In the genomic region with DNA sequence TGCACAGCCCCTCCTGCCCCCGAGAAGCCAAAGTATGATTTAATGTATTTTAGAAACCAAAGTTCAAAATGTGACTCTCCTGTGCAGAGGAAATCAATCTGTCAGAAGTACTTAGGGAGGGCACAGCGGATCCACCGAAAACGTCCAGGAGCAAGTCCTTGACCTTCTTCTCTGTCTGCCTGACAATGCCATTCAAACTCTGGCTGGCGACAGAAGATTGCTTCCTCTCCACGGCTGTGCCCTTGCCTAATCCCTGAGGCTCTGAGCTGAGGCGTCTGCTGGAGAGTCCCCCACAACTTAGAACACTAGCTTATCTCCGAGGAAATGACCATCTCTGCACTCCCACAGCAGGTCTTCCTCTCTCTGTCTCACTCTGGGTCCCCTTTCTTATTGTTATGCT, we compare ENCODE assay signal across 23 mouse cellular contexts.
DNase-seq lines count a peak whose midpoint lies in the region; ATAC-seq lines count a peak whose summit lies in the region.
"Had no signal": no experiment of that assay in that cellular context is flagged by ENCODE, and none has a peak within 500 bp of the region (broad histone marks: within the 10 kb centered on the region; RNA-seq: fewer than 3 reads in every experiment).

No protein-coding gene starts in this region.

- H3K9me3 ChIP-seq in heart, embryonic 10.5 days, result no peaks in the 10 kb centered on the region
- H3K9me3 ChIP-seq in midbrain, embryonic 10.5 days (replicated peaks), result no peaks in the 10 kb centered on the region; the same call in 1 of the 2 replicates
- no peaks in the 10 kb centered on the region for H3K9me3 ChIP-seq in midbrain, embryonic 16.5 days (replicated peaks; ENCODE audit: control insufficient read depth, low read length, poor library complexity, severe bottlenecking)
- H3K9me3 ChIP-seq: embryonic facial prominence, embryonic 12.5 days; hindbrain, embryonic 13.5 days had no signal

- no peaks in the 10 kb centered on the region for H3K27me3 ChIP-seq in heart, embryonic 10.5 days (ENCODE audit: insufficient read depth, poor library complexity, severe bottlenecking)
- H3K27me3 ChIP-seq in midbrain, embryonic 10.5 days (ENCODE audit: low read depth, poor library complexity, severe bottlenecking), result no peaks in the 10 kb centered on the region; the same call in 1 of the 2 replicates
- no peaks in the 10 kb centered on the region for H3K27me3 ChIP-seq in midbrain, embryonic 16.5 days (ENCODE audit: control insufficient read depth, insufficient read depth, low read depth, low read length)
- H3K27me3 ChIP-seq: CH12.LX; embryonic facial prominence, embryonic 12.5 days; forebrain, embryonic 13.5 days; hindbrain, embryonic 13.5 days; Patski had no signal

- H3K4me1 ChIP-seq in heart, embryonic 10.5 days, result peaks cover 41% of the 10 kb centered on the region
- peaks cover 56% of the 10 kb centered on the region for H3K4me1 ChIP-seq in midbrain, embryonic 10.5 days
- H3K4me1 ChIP-seq in midbrain, embryonic 16.5 days (ENCODE audit: control insufficient read depth, insufficient read depth, low read length), result peaks cover 22% of the 10 kb centered on the region

- H3K36me3 ChIP-seq in heart, embryonic 10.5 days, result no peaks in the 10 kb centered on the region
- no peaks in the 10 kb centered on the region for H3K36me3 ChIP-seq in midbrain, embryonic 10.5 days
- no peaks in the 10 kb centered on the region for H3K36me3 ChIP-seq in midbrain, embryonic 16.5 days (ENCODE audit: control insufficient read depth, insufficient read depth, low read length)
- H3K36me3 ChIP-seq: embryonic facial prominence, embryonic 12.5 days; hindbrain, embryonic 13.5 days had no signal

- H3K27ac ChIP-seq in heart, embryonic 10.5 days, result peak overlapping the region; percentile 67; the same call in 1 of the 2 replicates
- 0 out of 2 replicates have a peak overlapping the region, but pooled peaks have one; percentile 6 for H3K27ac ChIP-seq in midbrain, embryonic 10.5 days (replicated peaks)
- H3K27ac ChIP-seq in midbrain, embryonic 16.5 days (ENCODE audit: low read length), result no peak overlapping the region
- H3K27ac ChIP-seq: embryonic facial prominence, embryonic 12.5 days; forebrain, embryonic 13.5 days; gastrocnemius, adult 2 months; hindbrain, embryonic 13.5 days had no signal

- no peak for DNase-seq in heart, embryonic 10.5 days (ENCODE audit: low spot score)
- DNase-seq in heart, postnatal 4 days, result no peak
- DNase-seq in midbrain, embryonic 10.5 days (ENCODE audit: low spot score), result no peak
- DNase-seq in adrenal gland, postnatal 10 days, result peak; percentile 62
- DNase-seq in left cerebral cortex, postnatal 25 days (ENCODE audit: low spot score in 2 of 2), result no peak
- DNase-seq: cerebellum, adult 11-12 months; cerebellum, adult 9-10 months; cerebellum, postnatal 25 days; forebrain, postnatal 0 days; gastrocnemius, adult 2 months; gastrocnemius, postnatal 25 days; heart, postnatal 36 days; kidney, adult 2 months had no signal

- WGBS in heart, embryonic 10.5 days, result 34% methylated on average over 8 of the region's 8 CpGs
- 39% methylated on average over 8 of the region's 8 CpGs for WGBS in midbrain, embryonic 10.5 days
- 27% methylated on average over 8 of the region's 8 CpGs for WGBS in midbrain, embryonic 16.5 days

- no peak overlapping the region for H3K4me3 ChIP-seq in heart, embryonic 10.5 days
- no peak overlapping the region for H3K4me3 ChIP-seq in midbrain, embryonic 10.5 days
- H3K4me3 ChIP-seq in midbrain, embryonic 16.5 days (ENCODE audit: low read depth, low read length), result no peak overlapping the region
- H3K4me3 ChIP-seq: embryonic facial prominence, embryonic 12.5 days; forebrain, embryonic 13.5 days; gastrocnemius, adult 2 months; hindbrain, embryonic 13.5 days had no signal

- H3K4me2 ChIP-seq in midbrain, embryonic 16.5 days (ENCODE audit: low read length), result no peak overlapping the region
- H3K4me2 ChIP-seq: embryonic facial prominence, embryonic 12.5 days; forebrain, embryonic 13.5 days; heart, embryonic 11.5 days; hindbrain, embryonic 13.5 days had no signal

- no peak for ATAC-seq in midbrain, embryonic 16.5 days
- ATAC-seq in inflammation-experienced regulatory T-cells, adult 6 months, result no peak
- ATAC-seq: activated CD4-positive, CD25-positive, alpha-beta regulatory T cell, adult 4 months; forebrain, embryonic 13.5 days; forebrain, postnatal 0 days; intestine, embryonic 16.5 days; Patski had no signal

- intact Hi-C loops in left cerebral cortex, postnatal 25 days (cut with DNase I), result no loop called here

- H3K9ac ChIP-seq in midbrain, embryonic 16.5 days (ENCODE audit: low read depth, low read length), result no peak overlapping the region
- H3K9ac ChIP-seq: embryonic facial prominence, embryonic 12.5 days; forebrain, embryonic 13.5 days; forebrain, postnatal 0 days; hindbrain, embryonic 13.5 days had no signal
